Mouse (Mus musculus): ENCODE measurements around the gene Gtf2a1l. TPM values are rescaled to one million over a fixed set of nuclear protein-coding genes. Genes with fewer than 3 reads are reported as not detected.

Gtf2a1l gene
- polyA plus RNA-seq, 1 experiment from 2014 or later, result 0.92 TPM

GRCm38 (mm10) chr17:88641836-88642235 is 26.6 kb upstream of the Gtf2a1l start:
- H3K36me3 ChIP-seq (ENCODE audit: control insufficient read depth, insufficient read depth, low read length), result peaks cover 27% of the 10 kb centered on the region
- ATAC-seq (replicated peaks; ENCODE audit: low FRiP score, low TSS enrichment, low read depth) (no peak), DNase-seq (ENCODE audit: low spot score) (peak; percentile 50)
- no peak overlapping the region for H3K4me2 ChIP-seq (ENCODE audit: low read length)
- no peak overlapping the region for H3K4me3 ChIP-seq (ENCODE audit: low read depth, low read length)
- no peak overlapping the region for H3K9ac ChIP-seq (ENCODE audit: low read length)
- H3K27ac ChIP-seq (ENCODE audit: low read depth), result no peak overlapping the region
- H3K9me3 ChIP-seq (ENCODE audit: control insufficient read depth, low read length), result no peaks in the 10 kb centered on the region
- H3K27me3 ChIP-seq (replicated peaks; ENCODE audit: control insufficient read depth, insufficient read depth, low read length), result no peaks in the 10 kb centered on the region
- no peaks in the 10 kb centered on the region for H3K4me1 ChIP-seq (replicated peaks; ENCODE audit: control insufficient read depth, insufficient read depth, low read length)
- WGBS, result 86% methylated on average over 8 of the region's 8 CpGs

GRCm38 (mm10) chr17:88644876-88645275 is 23.6 kb upstream of the Gtf2a1l start:
- 80% methylated on average over 7 of the region's 7 CpGs for WGBS
- ATAC-seq (replicated peaks; ENCODE audit: low FRiP score, low TSS enrichment, low read depth), result no peak

GRCm38 (mm10) chr17:88645299-88645698 is 23.2 kb upstream of the Gtf2a1l start:
- Histone ChIP-seq H3K27me3 (replicated peaks; ENCODE audit: control insufficient read depth, insufficient read depth, low read length) (no peaks in the 10 kb centered on the region), H3K4me3 (ENCODE audit: low read depth, low read length) (no peak overlapping the region), H3K4me2 (ENCODE audit: low read length) (no peak overlapping the region), H3K9ac (ENCODE audit: low read length) (no peak overlapping the region), H3K4me1 (replicated peaks; ENCODE audit: control insufficient read depth, insufficient read depth, low read length) (no peaks in the 10 kb centered on the region), H3K27ac (ENCODE audit: low read depth) (no peak overlapping the region), H3K36me3 (ENCODE audit: control insufficient read depth, insufficient read depth, low read length) (peaks cover 34% of the 10 kb centered on the region), H3K9me3 (ENCODE audit: control insufficient read depth, low read length) (no peaks in the 10 kb centered on the region)
- DNase-seq (ENCODE audit: low spot score), result peak; percentile 43
- no peak for ATAC-seq (replicated peaks; ENCODE audit: low FRiP score, low TSS enrichment, low read depth)
- 86% methylated on average over 11 of the region's 11 CpGs for WGBS

More at GRCm38 (mm10) chr17:88644876-88645275, 23.6 kb upstream of the Gtf2a1l start:
- no peak overlapping the region for H3K4me3 ChIP-seq (ENCODE audit: low read depth, low read length)
- no peaks in the 10 kb centered on the region for H3K9me3 ChIP-seq (ENCODE audit: control insufficient read depth, low read length)
- H3K9ac ChIP-seq (ENCODE audit: low read length), result no peak overlapping the region
- no peak overlapping the region for H3K27ac ChIP-seq (ENCODE audit: low read depth)
- H3K36me3 ChIP-seq (ENCODE audit: control insufficient read depth, insufficient read depth, low read length), result peaks cover 36% of the 10 kb centered on the region
- no peaks in the 10 kb centered on the region for H3K27me3 ChIP-seq (replicated peaks; ENCODE audit: control insufficient read depth, insufficient read depth, low read length)
- H3K4me2 ChIP-seq (ENCODE audit: low read length), result no peak overlapping the region
- H3K4me1 ChIP-seq (replicated peaks; ENCODE audit: control insufficient read depth, insufficient read depth, low read length), result no peaks in the 10 kb centered on the region
- peak; percentile 43 for DNase-seq (ENCODE audit: low spot score)

- Histone ChIP-seq H3K9ac (ENCODE audit: low read length) (no peak overlapping the region), H3K27me3 (replicated peaks; ENCODE audit: control insufficient read depth, insufficient read depth, low read length) (no peaks in the 10 kb centered on the region), H3K4me2 (ENCODE audit: low read length) (no peak overlapping the region), H3K36me3 (ENCODE audit: control insufficient read depth, insufficient read depth, low read length) (peaks cover 32% of the 10 kb centered on the region), H3K9me3 (ENCODE audit: control insufficient read depth, low read length) (no peaks in the 10 kb centered on the region), H3K27ac (ENCODE audit: low read depth) (no peak overlapping the region), H3K4me3 (ENCODE audit: low read depth, low read length) (no peak overlapping the region), H3K4me1 (replicated peaks; ENCODE audit: control insufficient read depth, insufficient read depth, low read length) (no peaks in the 10 kb centered on the region)
- ATAC-seq (replicated peaks; ENCODE audit: low FRiP score, low TSS enrichment, low read depth), result no peak
- WGBS, result 88% methylated on average over 3 of the region's 3 CpGs
- DNase-seq (ENCODE audit: low spot score), result peak; percentile 41
Observed at GRCm38 (mm10) chr17:88647149-88647548, 21.3 kb upstream of the Gtf2a1l start.

- no peaks in the 10 kb centered on the region for H3K9me3 ChIP-seq (ENCODE audit: control insufficient read depth, low read length)
- ATAC-seq (replicated peaks; ENCODE audit: low FRiP score, low TSS enrichment, low read depth) (no peak; the same call in 1 of the 2 replicates), DNase-seq (ENCODE audit: low spot score) (peak; percentile 87)
- H3K9ac ChIP-seq (ENCODE audit: low read length), result no peak overlapping the region
- no peak overlapping the region for H3K4me2 ChIP-seq (ENCODE audit: low read length)
- no peak overlapping the region for H3K27ac ChIP-seq (ENCODE audit: low read depth)
- no peaks in the 10 kb centered on the region for H3K4me1 ChIP-seq (replicated peaks; ENCODE audit: control insufficient read depth, insufficient read depth, low read length)
- H3K4me3 ChIP-seq (ENCODE audit: low read depth, low read length), result no peak overlapping the region
- H3K27me3 ChIP-seq (replicated peaks; ENCODE audit: control insufficient read depth, insufficient read depth, low read length), result no peaks in the 10 kb centered on the region
- 5% methylated on average over 9 of the region's 9 CpGs for WGBS
- peaks cover 12% of the 10 kb centered on the region; the same call in 1 of the 2 replicates for H3K36me3 ChIP-seq (ENCODE audit: control insufficient read depth, insufficient read depth, low read length)
Observed at GRCm38 (mm10) chr17:88652010-88652409, 16.4 kb upstream of the Gtf2a1l start.

- Histone ChIP-seq H3K36me3 (ENCODE audit: control insufficient read depth, insufficient read depth, low read length) (peaks cover 7% of the 10 kb centered on the region; the same call in 1 of the 2 replicates), H3K27me3 (replicated peaks; ENCODE audit: control insufficient read depth, insufficient read depth, low read length) (no peaks in the 10 kb centered on the region), H3K4me1 (replicated peaks; ENCODE audit: control insufficient read depth, insufficient read depth, low read length) (no peaks in the 10 kb centered on the region), H3K27ac (ENCODE audit: low read depth) (no peak overlapping the region), H3K4me2 (ENCODE audit: low read length) (no peak overlapping the region), H3K4me3 (ENCODE audit: low read depth, low read length) (no peak overlapping the region), H3K9ac (ENCODE audit: low read length) (no peak overlapping the region), H3K9me3 (ENCODE audit: control insufficient read depth, low read length) (no peaks in the 10 kb centered on the region)
- ATAC-seq (replicated peaks; ENCODE audit: low FRiP score, low TSS enrichment, low read depth), result peak; percentile 69; the same call in 1 of the 2 replicates
- peak; percentile 95 for DNase-seq (ENCODE audit: low spot score)
- 24% methylated on average over 21 of the region's 21 CpGs for WGBS
Observed at GRCm38 (mm10) chr17:88652702-88653374, 15.6 kb upstream of the Gtf2a1l start.

GRCm38 (mm10) chr17:88653375-88653769 is 15.1 kb upstream of the Gtf2a1l start:
- H3K27me3 ChIP-seq (replicated peaks; ENCODE audit: control insufficient read depth, insufficient read depth, low read length), result no peaks in the 10 kb centered on the region
- H3K27ac ChIP-seq (ENCODE audit: low read depth), result no peak overlapping the region
- 75% methylated on average over 4 of the region's 4 CpGs for WGBS
- peaks cover 6% of the 10 kb centered on the region; the same call in 1 of the 2 replicates for H3K36me3 ChIP-seq (ENCODE audit: control insufficient read depth, insufficient read depth, low read length)
- DNase-seq (ENCODE audit: low spot score), result peak; percentile 45
- no peaks in the 10 kb centered on the region for H3K9me3 ChIP-seq (ENCODE audit: control insufficient read depth, low read length)
- H3K9ac ChIP-seq (ENCODE audit: low read length), result no peak overlapping the region
- no peaks in the 10 kb centered on the region for H3K4me1 ChIP-seq (replicated peaks; ENCODE audit: control insufficient read depth, insufficient read depth, low read length)
- no peak overlapping the region for H3K4me2 ChIP-seq (ENCODE audit: low read length)
- no peak overlapping the region for H3K4me3 ChIP-seq (ENCODE audit: low read depth, low read length)
- ATAC-seq (replicated peaks; ENCODE audit: low FRiP score, low TSS enrichment, low read depth), result no peak

- Histone ChIP-seq H3K36me3 (ENCODE audit: control insufficient read depth, insufficient read depth, low read length) (no peaks in the 10 kb centered on the region), H3K9ac (ENCODE audit: low read length) (no peak overlapping the region), H3K4me1 (replicated peaks; ENCODE audit: control insufficient read depth, insufficient read depth, low read length) (no peaks in the 10 kb centered on the region), H3K27me3 (replicated peaks; ENCODE audit: control insufficient read depth, insufficient read depth, low read length) (no peaks in the 10 kb centered on the region), H3K27ac (ENCODE audit: low read depth) (no peak overlapping the region), H3K4me3 (ENCODE audit: low read depth, low read length) (no peak overlapping the region), H3K9me3 (ENCODE audit: control insufficient read depth, low read length) (no peaks in the 10 kb centered on the region), H3K4me2 (ENCODE audit: low read length) (no peak overlapping the region)
- ATAC-seq (replicated peaks; ENCODE audit: low FRiP score, low TSS enrichment, low read depth) (no peak), DNase-seq (ENCODE audit: low spot score) (no peak)
- 85% methylated on average over 6 of the region's 6 CpGs for WGBS
Observed at GRCm38 (mm10) chr17:88658510-88658909, 9.9 kb upstream of the Gtf2a1l start.

GRCm38 (mm10) chr17:88666076-88666475 is 2.4 kb upstream of the Gtf2a1l start:
- Histone ChIP-seq H3K27me3 (replicated peaks; ENCODE audit: control insufficient read depth, insufficient read depth, low read length) (no peaks in the 10 kb centered on the region), H3K9ac (ENCODE audit: low read length) (no peak overlapping the region), H3K4me3 (ENCODE audit: low read depth, low read length) (no peak overlapping the region), H3K27ac (ENCODE audit: low read depth) (no peak overlapping the region), H3K9me3 (ENCODE audit: control insufficient read depth, low read length) (no peaks in the 10 kb centered on the region), H3K36me3 (ENCODE audit: control insufficient read depth, insufficient read depth, low read length) (no peaks in the 10 kb centered on the region), H3K4me2 (ENCODE audit: low read length) (no peak overlapping the region), H3K4me1 (replicated peaks; ENCODE audit: control insufficient read depth, insufficient read depth, low read length) (0 out of 2 replicates have a peak, but pooled peaks cover 3% of the 10 kb centered on the region)
- 74% methylated on average over 2 of the region's 2 CpGs for WGBS
- DNase-seq (ENCODE audit: low spot score) (no peak), ATAC-seq (replicated peaks; ENCODE audit: low FRiP score, low TSS enrichment, low read depth) (no peak)

Data from intestine, embryonic 14.5 days (tissue).